Mouse (Mus musculus) lung, postnatal 0 days (tissue): ENCODE data around the gene Vstm4. TPM values are rescaled to one million over a fixed set of nuclear protein-coding genes. Genes with fewer than 3 reads are reported as not detected.

Source experiments
- ATAC-seq: fragments of 200-750 bp; cut with Nextera tagmentation; 2 replicates; pipeline ENCODE4 v1.8.0; 2017; ENCODE audit warnings: moderate library complexity
- DNase-seq: peaks from one replicate; pipeline ENCODE4 v3.0.0-alpha.2; 2016; ENCODE audit warnings: low spot score
- H3K27ac ChIP-seq: fragments of 300-500 bp; sonication (generic); 2 replicates; pipeline ENCODE4 v1.5.1; 2014; ENCODE audit warnings: antibody characterized with exemption, mild to moderate bottlenecking, low read length, mixed read lengths
- H3K27me3 ChIP-seq: fragments of 300-500 bp; sonication (generic); replicated peaks from 2 replicates; pipeline ENCODE4 v1.6.1; 2014; ENCODE audit warnings: low read length, mixed read lengths; ENCODE audit not compliant: insufficient read depth
- H3K36me3 ChIP-seq: fragments of 300-500 bp; sonication (generic); 2 replicates; pipeline ENCODE4 v1.6.1; 2014; ENCODE audit warnings: low read length, mixed read lengths; ENCODE audit not compliant: insufficient read depth
- H3K4me1 ChIP-seq: fragments of 300-500 bp; sonication (generic); 2 replicates; pipeline ENCODE4 v1.6.1; 2014; ENCODE audit warnings: antibody characterized with exemption, low read depth, low read length, mixed read lengths; ENCODE audit not compliant: insufficient read depth
- H3K4me2 ChIP-seq: fragments of 300-500 bp; sonication (generic); replicated peaks from 2 replicates; pipeline ENCODE4 v1.6.1; 2014; ENCODE audit warnings: low read depth, mild to moderate bottlenecking, low read length, moderate library complexity, mixed read lengths
- H3K4me3 ChIP-seq: fragments of 300-500 bp; sonication (generic); 2 replicates; pipeline ENCODE4 v1.5.1; 2014; ENCODE audit warnings: low read depth, low read length
- H3K9ac ChIP-seq: fragments of 300-500 bp; sonication (generic); replicated peaks from 2 replicates; pipeline ENCODE4 v1.6.1; 2014; ENCODE audit warnings: low read depth, mild to moderate bottlenecking
- H3K9me3 ChIP-seq: fragments of 300-500 bp; sonication (generic); 2 replicates; pipeline ENCODE4 v1.6.1; 2016; ENCODE audit warnings: low read length, mixed read lengths
- CTCF ChIP-seq: IDR thresholded peaks from 2 replicates; pipeline ENCODE4 v1.5.1; 2016; ENCODE audit warnings: antibody characterized with exemption, mild to moderate bottlenecking
- EP300 ChIP-seq: IDR thresholded peaks from 2 replicates; pipeline ENCODE4 v1.6.1; 2016; ENCODE audit warnings: antibody characterized with exemption, mild to moderate bottlenecking, control low read depth
- WGBS: fragments of 180-500 bp; shearing (Covaris S2); extraction: QIAGEN DNeasy Blood & Tissue Kit; methylation state at CpG from one replicate; pipeline ENCODE4 v1.1.7; 2014; 5-methylcytosine and 5-hydroxymethylcytosine counted together
- polyA plus RNA-seq: library from polyadenylated mRNA; unstranded; fragments of >200 nt; fragmentation: Nextera tagmentation; extraction: Ambion mirVana; gene quantifications from 2 replicates; pipeline ENCODE4 v1.2.1, GENCODE M21; 2015

The Vstm4 gene
- polyA plus RNA-seq, 1 experiment from 2014 or later: 63.6 TPM

GRCm38 (mm10) chr14:32970700-32971099 is 114.1 kb downstream of the Vstm4 start:
- DNase-seq (no peak), ATAC-seq (no peak)
- H3K9ac ChIP-seq: no peak overlapping the region
- no peaks in the 10 kb centered on the region for H3K27me3 ChIP-seq
- no peak for TF ChIP-seq CTCF
- TF ChIP-seq EP300: no peak
- no peaks in the 10 kb centered on the region for H3K4me1 ChIP-seq
- no peaks in the 10 kb centered on the region for H3K36me3 ChIP-seq
- H3K4me3 ChIP-seq: no peak overlapping the region
- no peaks in the 10 kb centered on the region for H3K9me3 ChIP-seq
- WGBS: 68% methylated on average over 9 of the region's 9 CpGs
- no peak overlapping the region for H3K4me2 ChIP-seq
- H3K27ac ChIP-seq: no peak overlapping the region

GRCm38 (mm10) chr14:32984176-32984738 is 127.7 kb downstream of the Vstm4 start:
- no peaks in the 10 kb centered on the region for H3K9me3 ChIP-seq
- no peaks in the 10 kb centered on the region for H3K27me3 ChIP-seq
- H3K36me3 ChIP-seq: no peaks in the 10 kb centered on the region
- no peaks in the 10 kb centered on the region for H3K4me1 ChIP-seq
- no peak for DNase-seq
- TF ChIP-seq EP300 (no peak), CTCF (no peak)
- no peak overlapping the region for H3K4me2 ChIP-seq
- no peak overlapping the region for H3K27ac ChIP-seq
- H3K4me3 ChIP-seq: no peak overlapping the region
- 42% methylated on average over 6 of the region's 6 CpGs for WGBS
- ATAC-seq: no peak
- H3K9ac ChIP-seq: no peak overlapping the region

- WGBS: 68% methylated on average over 4 of the region's 4 CpGs
- Histone ChIP-seq H3K36me3 (no peaks in the 10 kb centered on the region), H3K4me1 (no peaks in the 10 kb centered on the region), H3K9me3 (no peaks in the 10 kb centered on the region), H3K27me3 (no peaks in the 10 kb centered on the region), H3K27ac (no peak overlapping the region), H3K4me2 (no peak overlapping the region), H3K9ac (no peak overlapping the region), H3K4me3 (no peak overlapping the region)
- no peak for ATAC-seq
- TF ChIP-seq CTCF (no peak), EP300 (no peak)
- DNase-seq: no peak
Measured at GRCm38 (mm10) chr14:32986659-32987058, 130.1 kb downstream of the Vstm4 start.

Other genes with a start within 250 kb of the Vstm4 start
- 0.11 and 0.15 TPM in 2 replicates for gene 3425401B19Rik, start 171.5 kb upstream of the Vstm4 start, polyA plus RNA-seq
- 2.4 and 5.2 TPM in 2 replicates for gene Tmem273, start 70.8 kb upstream of the Vstm4 start, polyA plus RNA-seq
- gene Fam170b, start 22.8 kb upstream of the Vstm4 start, polyA plus RNA-seq: 0.08 and 0.14 TPM in 2 replicates
- 1.4 and 2.0 TPM in 2 replicates for gene Lrrc18, start 134.6 kb downstream of the Vstm4 start, polyA plus RNA-seq